Mouse (Mus musculus) heart, adult 2 months (tissue): ENCODE measurements at regions not wholly inside any gene's neighbourhood (a gene's known extent, or its start where the extent isn't known, plus 50 kb on each side); places are given as distances from the start of the nearest gene placed in this dataset.

Experiments
- CTCF ChIP-seq: fragments of 200-600 bp; IDR thresholded peaks from 2 replicates; pipeline ENCODE4 v1.8.1; 2022; ENCODE audit warnings: antibody characterized with exemption, mild to moderate bottlenecking, moderate library complexity
- POLR2A ChIP-seq: fragments of 200-500 bp; IDR thresholded peaks from 2 replicates; pipeline ENCODE4 v1.6.1; 2011; ENCODE audit warnings: mild to moderate bottlenecking, low read depth, low read length, control low read depth; ENCODE audit not compliant: insufficient read depth

GRCm38 (mm10) chr16:27138987-27139386 lies 147.5 kb upstream of the Gmnc start:
- no peak for TF ChIP-seq POLR2A
- peak; percentile 55 for TF ChIP-seq CTCF
